Mouse (Mus musculus) lung, postnatal 0 days (tissue): Measurements from ENCODE around the gene Arhgef25.

ENCODE experiments used
- CTCF ChIP-seq: IDR thresholded peaks from 2 replicates; pipeline ENCODE4 v1.5.1; 2016; ENCODE audit warnings: antibody characterized with exemption, mild to moderate bottlenecking
- EP300 ChIP-seq: IDR thresholded peaks from 2 replicates; pipeline ENCODE4 v1.6.1; 2016; ENCODE audit warnings: antibody characterized with exemption, mild to moderate bottlenecking, control low read depth

GRCm38 (mm10) chr10:127181566-127181965 lies 8.3 kb downstream of the Arhgef25 start:
- no peak for TF ChIP-seq CTCF
- no peak for TF ChIP-seq EP300
